Comparison of ENCODE assay signal across 8 mouse cellular contexts in genomic region chr9:71915871-71916661, GRCm38 (mm10).
DNase-seq lines count a peak whose midpoint lies in the region; ATAC-seq and TF ChIP-seq lines count a peak whose summit lies in the region.

No protein-coding gene starts in this region.

- no peaks in the 10 kb centered on the region for H3K9me3 ChIP-seq in kidney, embryonic 15.5 days (replicated peaks)
- no peaks in the 10 kb centered on the region for H3K9me3 ChIP-seq in limb, embryonic 13.5 days

- peaks cover 4% of the 10 kb centered on the region for H3K79me2 ChIP-seq in myocyte (ENCODE audit: control insufficient read depth, insufficient read depth)

- H3K9ac ChIP-seq in kidney, embryonic 15.5 days, result no peak overlapping the region
- no peak overlapping the region for H3K9ac ChIP-seq in limb, embryonic 13.5 days

- no peak for TF ChIP-seq POLR2A in myocyte (IDR thresholded peaks at IDR 0.05; ENCODE audit: insufficient read length, low read depth)

- H3K27ac ChIP-seq in kidney, embryonic 15.5 days, result peak overlapping the region; percentile 54
- H3K27ac ChIP-seq in limb, embryonic 13.5 days, result no peak overlapping the region; the same call in 1 of the 2 replicates

- H3K4me1 ChIP-seq in kidney, embryonic 15.5 days, result peaks cover 11% of the 10 kb centered on the region
- H3K4me1 ChIP-seq in limb, embryonic 13.5 days, result peaks cover 17% of the 10 kb centered on the region

- WGBS in kidney, embryonic 15.5 days, result 24% methylated on average over 6 of the region's 6 CpGs
- 23% methylated on average over 6 of the region's 6 CpGs for WGBS in limb, embryonic 13.5 days

- ATAC-seq in kidney, embryonic 15.5 days (replicated peaks; ENCODE audit: low FRiP score), result 0 out of 2 replicates have a peak, but pooled peaks have one; percentile 54
- peak; percentile 51; the same call in 1 of the 2 replicates for ATAC-seq in limb, embryonic 13.5 days (ENCODE audit: low FRiP score, low read depth)
- no peak for ATAC-seq in erythroid progenitor cell, adult 5-6 weeks (replicated peaks; ENCODE audit: low FRiP score, poor library complexity, severe bottlenecking)

- H3ac ChIP-seq in myocyte (ENCODE audit: control insufficient read depth, insufficient read length), result no peak overlapping the region

- H3K4me3 ChIP-seq in kidney, embryonic 15.5 days (replicated peaks), result no peak overlapping the region
- H3K4me3 ChIP-seq in limb, embryonic 13.5 days, result no peak overlapping the region
- no peak overlapping the region for H3K4me3 ChIP-seq in myocyte

- no peaks in the 10 kb centered on the region for H3K27me3 ChIP-seq in kidney, embryonic 15.5 days
- H3K27me3 ChIP-seq in limb, embryonic 13.5 days, result no peaks in the 10 kb centered on the region
- H3K27me3 ChIP-seq in myocyte (ENCODE audit: control insufficient read depth, insufficient read depth, insufficient read length), result no peaks in the 10 kb centered on the region

- no peak overlapping the region for H3K4me2 ChIP-seq in kidney, embryonic 15.5 days
- no peak overlapping the region for H3K4me2 ChIP-seq in limb, embryonic 13.5 days (replicated peaks)
- no peak overlapping the region for H3K4me2 ChIP-seq in myocyte (ENCODE audit: low read depth)

- no peak for DNase-seq in kidney, postnatal 25 days
- DNase-seq in fibroblast of lung, adult 2 months (ENCODE audit: low read depth), result peak; percentile 46
- DNase-seq in c-Kit-positive CD71-positive TER-119-positive erythroid progenitor cells, embryonic 14.5 days (ENCODE audit: low spot score), result no peak
- no peak for DNase-seq in layer of hippocampus, postnatal 25 days (ENCODE audit: extremely low spot score in 1 of 2, low spot score in 1 of 2)

- H3K36me3 ChIP-seq in kidney, embryonic 15.5 days, result peaks cover 5% of the 10 kb centered on the region; the same call in 1 of the 2 replicates
- no peaks in the 10 kb centered on the region for H3K36me3 ChIP-seq in limb, embryonic 13.5 days
- peaks cover 5% of the 10 kb centered on the region for H3K36me3 ChIP-seq in myocyte (ENCODE audit: control insufficient read depth, insufficient read depth)

TF ChIP-seq in myocyte, 11 proteins besides CTCF, POLR2A, EP300 and RAD21:
- peak; percentile 81 for TF ChIP-seq CEBPB (IDR thresholded peaks at IDR 0.05; ENCODE audit: insufficient read depth, poor library complexity, severe bottlenecking)
- TF ChIP-seq E2F4 (IDR thresholded peaks at IDR 0.05; ENCODE audit: insufficient read depth), result no peak
- TF ChIP-seq TCF12 (IDR thresholded peaks at IDR 0.05; ENCODE audit: insufficient read depth, poor library complexity, severe bottlenecking), result no peak
- TF ChIP-seq MYOD1 (IDR thresholded peaks at IDR 0.05; ENCODE audit: control insufficient read depth in 1 of 3, insufficient read length in 2 of 3, low read depth in 2 of 3), result peak in 2 of 3 experiments; percentile 56 to 62
- no peak for TF ChIP-seq TCF3 (IDR thresholded peaks at IDR 0.05; ENCODE audit: insufficient read length, low read depth)
- TF ChIP-seq SRF (IDR thresholded peaks at IDR 0.05; ENCODE audit: control insufficient read depth, insufficient read length, low read depth), result no peak
